Mouse (Mus musculus) kidney, postnatal 4 days (tissue): Measurements from ENCODE around the gene Igflr1.

Source experiments
- DNase-seq, 2 experiments: peaks; one replicate each; pipeline ENCODE4 v3.0.0; 2021; ENCODE audit warnings: mixed read lengths in 2 of 2

Gene Igflr1

DNA sequence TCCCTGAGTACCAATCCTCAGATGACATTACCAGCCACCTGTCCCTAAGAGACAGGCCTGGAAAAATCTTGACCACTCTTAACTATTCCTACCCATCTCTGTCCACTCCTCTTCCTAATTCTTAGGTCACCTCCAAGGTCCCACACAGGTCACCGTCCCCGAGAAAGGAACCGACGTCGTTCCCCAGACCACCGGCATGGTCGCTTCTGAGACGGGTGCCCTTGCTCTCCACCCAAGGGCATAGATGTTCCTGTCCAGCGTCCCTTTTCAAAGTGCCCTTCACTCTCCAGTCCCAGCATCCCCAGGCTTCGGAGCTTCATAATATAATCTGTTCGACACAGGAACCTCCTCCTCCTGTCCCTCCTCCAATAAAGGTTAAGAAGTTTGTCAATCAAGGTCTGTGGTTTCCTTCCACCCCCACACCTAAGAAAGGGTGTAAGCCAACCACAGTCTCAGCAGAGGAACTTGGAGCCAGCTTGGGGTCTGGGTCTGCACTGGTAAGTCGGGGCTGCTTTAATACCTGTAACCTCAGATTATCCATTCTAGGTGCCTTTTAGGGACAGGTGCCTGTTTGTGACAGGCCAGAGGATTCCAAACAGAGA lies at the start of gene Igflr1:
Gene Igflr1, plus strand, starts transcription at position 458 of the 602 bp plus-strand sequence.
- DNase-seq, result no peak

DNA sequence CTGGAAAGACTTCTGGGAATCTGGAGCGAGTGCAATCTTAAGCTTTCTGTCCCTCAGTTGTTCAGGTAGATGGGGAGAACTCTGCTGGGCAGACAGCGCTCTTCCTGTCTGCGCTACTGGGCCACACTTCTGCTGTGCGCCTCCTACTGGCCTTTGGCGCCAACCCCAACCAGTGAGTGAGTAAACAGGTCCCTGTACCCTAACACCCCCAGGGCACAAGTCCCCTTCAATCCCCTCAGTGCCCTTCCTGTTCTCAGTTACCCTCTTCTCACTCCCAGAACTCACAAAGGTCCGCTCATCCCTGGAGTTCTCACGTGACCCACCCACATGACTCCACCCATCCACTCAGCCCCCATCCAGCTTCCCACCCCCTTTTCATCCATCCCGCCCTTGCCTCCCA lies 46.9 kb upstream of the Igflr1 start:
- no peak for DNase-seq

DNA sequence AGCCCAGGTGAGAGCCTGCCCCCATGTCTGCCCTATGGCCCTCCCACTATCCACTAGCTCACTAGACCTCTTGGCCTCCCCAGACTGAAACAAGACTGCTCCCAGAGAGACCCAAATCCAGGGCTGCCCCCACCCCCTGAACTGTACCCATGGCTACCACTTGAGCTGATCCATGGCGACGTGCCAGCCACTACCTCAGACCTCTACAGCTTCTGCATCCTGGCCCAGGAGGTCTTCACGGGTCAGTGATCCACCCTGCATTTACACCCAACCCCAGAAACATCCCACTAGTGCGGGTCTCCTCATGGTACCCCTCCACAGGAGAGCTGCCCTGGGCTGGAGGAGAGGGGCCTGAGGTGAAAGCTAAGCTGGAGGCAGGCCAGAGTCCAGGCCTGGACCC lies 44.8 kb upstream of the Igflr1 start:
- peak; percentile 42 to 63 for DNase-seq

DNA sequence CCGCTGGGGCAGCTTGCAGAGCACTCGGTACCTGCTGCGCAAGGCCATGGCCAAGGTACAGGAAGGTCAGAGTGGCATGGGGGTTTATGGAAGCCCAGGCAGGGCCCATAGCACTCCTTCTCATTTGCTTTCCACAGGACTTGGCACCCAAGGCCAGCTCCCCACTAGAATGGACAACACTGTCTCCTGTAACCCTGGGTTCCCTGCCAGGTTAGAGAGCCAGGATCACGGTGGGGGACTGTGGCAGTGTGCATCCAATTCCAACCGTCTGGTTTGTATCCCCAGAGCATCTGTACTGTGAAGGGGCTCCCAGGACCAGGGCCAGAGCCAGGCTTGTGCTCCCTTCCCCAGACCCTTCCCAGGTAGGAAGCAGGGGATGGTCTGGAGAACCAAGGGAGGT lies 44.4 kb upstream of the Igflr1 start:
- DNase-seq, result no peak

DNA sequence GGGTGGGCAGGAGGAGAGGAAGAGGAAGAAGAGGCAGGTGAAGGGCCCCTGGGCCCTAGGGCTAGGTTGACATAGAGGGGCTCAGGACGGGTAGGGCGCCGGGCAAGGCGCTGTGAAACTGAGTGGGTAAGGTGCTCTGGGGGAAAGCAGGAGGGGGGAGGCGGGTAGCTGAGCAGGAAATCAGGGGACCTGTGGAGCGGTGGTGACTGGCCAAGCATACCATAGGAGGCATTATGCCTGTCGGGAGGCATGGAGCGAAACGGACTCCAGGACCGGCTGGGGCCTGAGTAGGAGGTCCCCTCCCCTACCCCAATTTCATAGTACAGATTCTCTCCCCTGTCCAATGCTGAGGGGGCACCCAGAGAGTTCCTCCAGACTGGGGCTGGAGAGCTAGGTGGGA lies 42.4 kb upstream of the Igflr1 start:
- DNase-seq, result peak; percentile 51 to 61

DNA sequence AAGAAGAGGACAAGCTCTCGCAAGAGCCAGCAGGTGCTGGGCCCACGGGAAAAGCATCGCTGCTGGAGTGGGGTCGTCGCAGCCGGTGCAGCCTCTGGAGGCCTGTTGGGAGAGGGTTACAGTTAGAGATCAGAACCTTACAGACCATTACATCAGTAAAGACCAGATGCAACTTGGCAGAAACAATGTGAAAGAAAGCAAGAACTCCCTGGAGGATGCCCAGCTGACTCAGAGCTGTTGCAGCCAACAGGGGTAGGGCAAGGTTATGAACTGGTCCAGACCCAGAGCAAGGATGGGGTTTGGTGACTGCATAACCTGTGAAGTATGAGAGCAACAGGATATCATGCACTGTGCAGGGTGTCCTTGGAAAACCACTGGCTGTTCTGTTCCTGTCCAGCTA lies 40.7 kb upstream of the Igflr1 start:
- no peak for DNase-seq

DNA sequence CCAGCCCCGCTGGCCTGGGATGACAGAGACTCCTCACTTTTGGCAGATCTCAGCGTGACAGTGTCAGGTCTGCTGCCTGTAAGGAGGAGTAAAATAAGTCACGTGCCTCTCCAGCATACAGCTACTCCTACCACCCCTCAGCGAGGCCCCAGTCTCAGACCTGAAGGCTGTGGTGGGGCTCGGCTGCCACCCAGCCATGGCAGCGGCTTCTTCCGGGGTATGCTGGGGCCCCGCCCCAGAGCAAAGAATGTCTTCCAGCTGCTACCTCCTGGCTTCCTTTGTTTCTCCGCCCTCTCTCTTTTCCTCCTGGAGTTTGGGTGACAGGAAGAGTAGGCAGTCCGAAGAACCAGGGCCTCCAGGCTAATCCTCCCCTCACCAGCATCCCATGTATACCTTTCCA lies 39.3 kb upstream of the Igflr1 start:
- peak; percentile 43 to 63 for DNase-seq

DNA sequence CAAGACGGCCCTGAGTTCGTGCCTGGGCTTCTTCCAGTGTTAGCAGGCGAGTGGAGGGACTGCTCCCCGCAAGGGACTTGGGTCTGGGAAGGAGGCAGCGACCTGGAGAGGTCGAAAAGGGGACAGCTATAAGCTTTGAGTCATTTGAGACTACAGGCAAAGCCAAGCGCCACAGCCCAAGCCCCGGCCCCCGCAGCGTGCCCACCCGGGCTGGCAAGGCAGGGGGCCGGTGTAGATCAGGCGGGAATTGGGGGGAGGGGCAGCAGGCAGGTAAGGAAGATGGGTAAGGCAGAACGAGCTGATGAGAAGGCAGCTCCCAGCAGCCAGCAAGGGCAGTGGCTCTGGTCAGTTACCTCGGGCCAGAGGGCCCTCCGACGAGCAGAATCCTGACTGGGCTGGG lies 38.8 kb upstream of the Igflr1 start:
- DNase-seq, result peak in 1 of 2 experiments; percentile 35

DNA sequence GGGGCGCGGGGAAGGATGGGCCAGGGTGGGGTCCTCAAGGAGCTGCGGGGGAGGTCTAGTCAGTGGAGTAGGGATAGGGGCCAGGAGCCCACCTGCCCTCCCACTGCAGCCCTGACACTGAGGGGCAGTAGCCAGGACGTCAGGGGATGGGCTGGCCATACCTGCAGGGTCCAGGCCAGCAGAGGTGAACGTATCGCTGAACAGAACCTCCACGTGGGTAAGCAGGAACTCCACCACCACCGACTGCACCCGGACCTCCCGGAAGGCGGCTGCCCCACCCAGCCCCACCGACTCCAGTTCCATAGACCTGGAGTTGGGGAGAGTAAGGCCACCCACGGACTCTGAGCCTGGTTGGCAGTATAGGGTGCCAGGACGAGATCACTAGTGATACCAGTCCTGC lies 38.2 kb upstream of the Igflr1 start:
- DNase-seq, result no peak

DNA sequence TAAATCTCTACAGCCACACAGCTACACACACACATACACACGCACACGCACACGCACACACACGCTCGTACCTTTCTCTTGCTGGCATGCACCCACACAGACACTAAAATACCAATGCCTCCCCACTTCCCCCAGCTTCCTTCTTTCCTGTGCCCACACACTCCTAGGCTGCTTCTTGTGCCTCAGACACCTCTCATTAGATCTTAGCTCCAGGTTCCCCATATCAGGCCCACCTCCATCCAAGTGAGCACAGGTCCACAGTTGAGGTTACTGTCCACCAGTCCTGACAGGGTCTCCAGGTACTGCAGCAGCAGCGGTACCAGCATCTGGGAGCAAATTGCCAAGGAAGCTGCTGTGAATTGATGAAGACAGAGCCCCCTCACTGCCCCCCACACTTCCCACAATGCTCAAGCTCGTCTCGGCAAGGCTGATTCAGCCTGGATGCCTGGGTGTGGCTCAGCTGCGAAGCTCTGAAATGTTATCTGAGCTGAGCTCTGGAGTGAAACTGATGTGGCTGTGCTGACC lies 33.9 kb upstream of the Igflr1 start:
- no peak for DNase-seq

DNA sequence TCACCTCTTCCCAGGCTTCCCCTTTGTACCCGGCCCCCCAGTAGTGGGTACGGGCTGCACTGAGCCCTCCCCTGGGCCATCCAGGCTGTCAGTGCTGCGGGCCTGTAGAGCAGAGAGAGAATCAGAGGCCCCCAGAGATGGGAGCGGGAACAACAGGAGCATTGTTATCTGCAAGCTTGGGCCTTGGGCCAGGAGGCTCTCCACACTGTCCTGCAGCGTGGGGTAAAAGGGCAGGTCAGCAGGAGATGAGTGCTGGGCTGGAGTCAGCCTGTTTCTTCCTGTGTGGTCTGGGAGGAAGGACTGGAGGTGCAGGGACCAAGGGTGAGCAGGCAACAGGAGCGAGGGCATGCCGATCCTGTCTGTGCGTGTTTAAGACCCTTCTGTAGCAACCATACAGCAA lies 32.3 kb upstream of the Igflr1 start:
- peak; percentile 64 to 72 for DNase-seq

DNA sequence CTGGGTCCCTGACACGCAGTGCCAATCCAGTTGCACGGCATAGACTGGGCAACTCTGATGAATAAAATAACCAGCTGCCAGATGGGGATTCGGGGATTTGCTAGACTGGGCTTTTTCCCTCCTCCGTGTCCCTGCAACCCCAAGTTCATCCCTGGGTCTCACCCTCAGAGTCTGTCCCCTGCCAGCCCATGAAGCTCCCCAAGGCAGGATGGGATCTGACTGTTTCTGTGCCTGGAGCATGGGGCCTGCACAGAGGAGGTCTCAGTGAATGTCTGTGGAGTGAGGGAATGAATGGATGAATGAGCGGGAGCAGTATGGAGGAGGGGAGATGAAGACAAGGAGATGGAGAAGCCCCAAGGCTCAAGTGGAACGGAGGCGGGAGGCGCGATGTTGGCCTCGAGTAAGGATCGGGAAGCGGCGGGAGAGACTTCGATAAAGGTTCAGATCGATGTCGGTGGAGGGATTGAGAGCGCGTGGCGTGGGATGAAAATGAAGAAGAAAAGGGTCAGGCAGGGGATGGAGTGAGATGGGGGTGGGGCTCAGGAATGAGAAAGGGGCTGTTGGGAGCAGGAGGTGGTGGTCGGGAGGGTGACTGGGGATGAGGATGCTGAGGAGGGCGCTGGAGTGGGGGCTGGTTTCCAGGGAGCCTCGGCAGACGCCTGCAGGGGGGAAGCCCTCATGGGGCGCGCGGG lies 31.1 kb upstream of the Igflr1 start:
- DNase-seq, result no peak

DNA sequence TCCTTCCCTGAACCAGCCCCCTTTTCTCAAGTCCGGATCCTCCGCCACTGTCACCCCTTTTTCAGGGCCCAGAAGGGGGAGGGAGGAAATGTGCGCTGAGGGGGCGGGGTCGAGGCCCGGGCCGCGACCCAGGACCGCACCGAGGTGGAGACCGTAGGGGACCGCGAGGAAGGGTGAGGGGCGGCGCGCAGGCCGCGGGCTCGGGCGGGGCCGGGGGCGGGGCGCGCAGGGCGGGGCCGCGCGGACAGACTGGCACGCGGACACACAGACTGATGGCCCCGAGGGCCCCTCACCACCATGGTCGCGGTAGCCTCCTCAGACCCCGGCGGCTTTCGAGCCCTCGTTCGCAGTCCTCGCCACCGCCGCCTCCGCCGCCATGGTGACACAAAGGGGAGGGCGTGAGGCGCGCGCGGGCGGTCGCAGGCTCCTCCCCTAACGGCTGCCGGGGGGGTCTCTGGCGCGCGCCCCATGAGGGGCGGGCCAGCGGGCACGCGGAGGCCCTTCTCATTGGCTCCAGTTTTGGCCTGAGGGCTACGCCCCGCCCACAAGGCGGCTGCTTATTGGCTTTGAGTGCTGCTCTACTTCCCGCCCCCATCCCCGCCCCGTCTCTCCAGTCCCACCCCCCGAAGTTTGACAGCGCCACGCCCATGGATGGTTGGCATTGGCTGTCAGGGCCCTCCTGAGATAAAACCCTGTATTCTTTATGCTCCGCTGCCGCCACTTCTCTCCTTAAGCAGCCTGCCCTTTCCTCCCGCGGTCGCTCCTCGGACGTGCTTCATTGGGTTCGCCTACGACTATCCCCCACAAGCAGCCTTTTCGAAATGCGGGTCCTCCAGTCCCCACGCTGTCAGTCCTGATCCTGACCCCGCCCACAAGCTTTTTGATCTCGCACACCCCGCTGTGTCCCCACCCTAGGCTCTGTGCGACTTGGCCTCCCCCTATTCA lies 30.3 kb upstream of the Igflr1 start, which contains the start of gene Arhgap33:
Gene Arhgap33, minus strand, starts transcription at position 428 of the 945 bp plus-strand sequence.
- DNase-seq, result peak; percentile 97 to 98

DNA sequence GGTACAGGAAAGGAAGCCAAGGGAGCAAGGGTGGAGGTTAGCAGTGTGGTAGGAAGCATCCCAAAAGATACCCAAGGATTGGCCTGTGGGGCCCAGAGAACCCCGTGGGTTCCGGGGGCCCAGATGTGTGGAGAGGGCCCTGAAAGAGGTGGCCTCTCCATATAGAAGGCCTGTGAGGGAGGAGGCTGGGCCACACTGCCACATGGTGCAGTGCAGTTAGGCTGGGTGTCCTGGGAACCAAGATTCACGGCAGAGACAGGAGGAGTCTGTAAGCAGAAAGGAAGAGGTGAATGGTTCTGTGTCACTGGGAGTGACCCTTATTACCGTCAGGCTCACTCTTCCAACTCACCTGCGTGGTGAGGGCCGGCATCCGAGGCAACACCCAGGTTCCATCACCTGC lies 24.7 kb upstream of the Igflr1 start:
- DNase-seq, result no peak

DNA sequence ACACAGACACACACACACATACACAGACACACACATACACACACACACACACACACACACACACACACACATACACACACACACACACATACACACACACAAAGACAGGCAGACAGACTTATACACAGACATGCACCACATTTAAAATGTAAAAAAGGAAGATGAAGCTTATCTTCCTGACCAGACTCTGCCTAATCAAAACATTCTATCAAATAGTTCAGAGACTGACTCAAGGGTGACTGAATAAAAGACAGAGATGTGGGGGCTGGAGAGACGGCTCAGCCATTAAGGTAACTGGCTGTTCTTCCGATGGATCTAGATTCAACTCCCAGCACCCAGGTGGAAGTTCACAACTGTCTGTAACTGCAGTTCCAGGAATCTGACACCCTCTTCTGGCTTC lies 20.9 kb upstream of the Igflr1 start:
- no peak for DNase-seq

DNA sequence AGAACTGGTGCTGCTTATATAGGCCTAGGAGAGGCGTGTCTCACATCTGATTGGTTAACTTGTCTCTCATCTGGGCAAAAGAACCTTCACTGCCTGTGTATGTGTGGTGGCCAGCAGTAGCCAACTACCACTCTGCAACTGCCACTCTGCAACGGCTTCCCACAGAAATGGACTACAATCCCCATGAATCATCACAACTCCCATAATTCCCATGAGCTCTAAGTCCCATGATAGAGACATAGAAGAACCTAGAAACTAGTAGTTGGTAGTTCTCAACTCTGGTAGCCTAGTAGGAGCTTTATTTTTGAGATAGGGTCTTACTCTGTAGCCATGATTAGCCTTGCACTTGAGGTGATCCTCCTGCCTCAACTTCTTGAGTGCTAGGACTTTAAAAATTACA lies 15.3 kb upstream of the Igflr1 start:
- DNase-seq, result no peak

DNA sequence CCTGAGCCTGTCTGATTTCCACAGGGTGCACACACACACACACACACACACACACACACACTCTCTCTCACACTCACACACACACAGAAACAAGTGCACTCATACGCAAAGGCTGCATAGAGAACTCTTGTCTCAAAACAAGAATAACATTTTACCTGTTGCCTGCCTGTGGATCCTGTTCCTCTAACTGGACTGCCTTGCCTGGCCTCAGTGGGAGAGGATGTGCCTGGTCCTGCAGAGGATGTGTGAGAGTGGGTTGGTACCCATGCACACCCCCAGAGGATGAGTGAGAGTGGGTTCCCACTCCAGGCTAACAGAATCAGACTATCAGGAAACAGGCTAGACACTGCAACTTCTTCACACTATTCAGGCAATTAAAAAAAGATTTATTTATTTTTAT lies 14.6 kb upstream of the Igflr1 start:
- DNase-seq, result no peak

DNA sequence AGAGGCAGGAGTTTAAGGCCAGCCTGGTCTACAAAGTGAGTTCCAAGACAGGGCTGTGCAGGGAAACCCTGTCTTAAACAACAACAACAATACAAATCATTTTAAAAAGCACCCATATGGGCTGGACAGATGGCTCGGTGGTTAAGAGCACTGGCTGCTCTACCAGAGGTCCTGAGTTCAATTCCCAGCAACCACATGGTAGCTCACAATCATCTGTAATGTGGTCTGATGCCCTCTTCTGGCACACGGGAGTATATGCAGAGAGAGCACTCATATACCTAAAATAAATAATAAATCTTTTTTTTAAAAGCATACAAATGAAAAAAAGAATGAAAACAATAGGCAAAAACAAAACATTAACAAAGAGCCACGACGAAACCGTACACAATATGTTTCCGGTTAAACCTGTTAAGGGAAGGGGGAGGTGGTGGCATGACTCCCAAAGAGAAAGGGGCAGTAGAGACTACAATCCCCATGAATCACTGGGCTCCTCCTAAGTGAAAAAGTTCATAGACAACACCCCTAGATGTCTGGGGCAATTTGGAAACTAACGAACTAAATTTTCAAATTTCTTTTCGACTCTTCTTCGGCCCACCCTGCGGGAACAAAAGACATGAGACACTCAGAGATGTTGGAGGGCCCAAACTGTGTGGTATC lies 13.7 kb upstream of the Igflr1 start:
- no peak for DNase-seq

DNA sequence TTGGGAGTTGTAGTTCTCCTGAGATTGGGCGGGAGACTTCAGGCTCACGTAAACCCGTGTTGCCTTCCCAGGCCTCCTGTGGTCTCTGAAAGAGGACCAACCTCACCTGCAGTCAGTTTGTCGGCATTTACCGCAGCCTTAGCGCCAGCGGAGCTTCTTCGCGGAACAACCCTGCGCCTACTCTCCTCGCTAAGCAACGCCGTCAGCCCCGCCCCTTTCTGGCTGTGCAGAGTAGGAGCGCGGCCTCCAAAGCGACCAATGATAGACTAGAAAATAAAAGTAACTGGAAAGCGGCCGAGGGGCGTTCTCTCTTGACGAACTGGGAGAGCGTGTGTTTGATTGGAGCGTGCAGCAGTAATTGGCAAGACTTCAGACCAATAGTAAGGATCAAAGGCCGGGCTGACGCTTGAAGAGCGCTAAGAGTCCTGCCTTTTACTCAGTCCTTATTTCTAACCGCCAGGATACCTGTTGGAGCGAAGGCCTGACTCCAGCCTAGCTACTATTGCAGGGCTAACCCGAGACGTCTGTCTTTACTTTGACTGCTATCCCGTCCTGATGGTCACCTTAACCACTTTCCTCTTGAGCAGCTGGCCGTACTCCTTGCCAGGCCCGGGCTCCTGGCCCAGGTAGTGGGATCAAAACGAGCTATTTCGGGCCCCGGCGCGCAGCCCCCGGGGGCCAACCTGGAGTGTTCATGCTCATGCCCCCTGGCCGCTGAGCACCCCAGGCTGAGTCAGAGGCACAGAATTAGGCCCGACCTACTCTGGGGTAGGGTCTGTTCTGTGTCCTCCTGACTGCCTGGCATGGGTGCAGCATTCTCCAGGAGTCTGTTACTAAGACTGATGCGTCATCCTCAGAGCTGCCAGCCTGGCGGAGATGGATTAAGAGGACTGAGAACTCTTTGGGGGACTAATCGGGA lies 12.9 kb upstream of the Igflr1 start, which contains the start of the genes Hspb6 and Proser3:
Gene Hspb6, plus strand, starts transcription at position 77 of the 919 bp plus-strand sequence.
Gene Proser3, minus strand, starts transcription at position 198 of the 919 bp plus-strand sequence.
- DNase-seq, result peak; percentile 97 to 98

DNA sequence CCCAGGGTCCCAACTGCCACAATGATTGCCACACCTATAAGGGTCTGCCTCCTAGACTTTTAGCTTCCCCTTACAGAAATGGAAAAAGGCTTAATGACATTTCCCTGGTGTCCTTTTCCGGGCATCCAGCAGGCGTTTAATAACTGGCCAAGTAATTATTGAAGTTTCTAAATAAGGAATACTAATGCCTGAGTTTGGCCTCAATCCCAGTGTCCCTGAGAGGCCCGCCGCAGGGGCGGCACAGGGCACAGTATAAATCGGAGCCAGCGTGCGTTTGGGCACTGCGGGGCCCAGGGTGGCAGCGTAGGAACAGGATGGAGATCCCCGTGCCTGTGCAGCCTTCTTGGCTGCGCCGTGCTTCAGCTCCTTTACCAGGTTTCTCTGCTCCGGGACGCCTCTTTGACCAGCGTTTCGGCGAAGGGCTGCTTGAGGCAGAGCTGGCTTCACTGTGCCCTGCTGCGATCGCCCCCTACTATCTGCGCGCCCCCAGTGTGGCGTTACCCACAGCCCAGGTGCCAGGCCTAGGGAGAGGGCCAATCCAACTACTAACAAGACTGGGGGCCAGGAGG lies 12.1 kb upstream of the Igflr1 start:
- DNase-seq, result peak; percentile 55 to 66
